Mouse (Mus musculus) heart, adult 8-10 months (tissue): Measurements from ENCODE around the gene Hoxa13. TPM values are rescaled to one million over a fixed set of nuclear protein-coding genes. Genes with fewer than 3 reads are reported as not detected.

ENCODE experiments used
- DNase-seq: peaks from one replicate; pipeline ENCODE4 v3.0.0; 2022; ENCODE audit warnings: low spot score
- total RNA-seq, 4 experiments: library from RNA; stranded (reverse); gene quantifications; 2 replicates each; pipeline ENCODE4 v1.2.4; 2022

Hoxa13 gene
- total RNA-seq, 4 experiments from 2014 or later: not detected

GRCm38 (mm10) chr6:52270494-52271480, 10.1 kb upstream of the Hoxa13 start:
- peak; percentile 52 for DNase-seq

DNA sequence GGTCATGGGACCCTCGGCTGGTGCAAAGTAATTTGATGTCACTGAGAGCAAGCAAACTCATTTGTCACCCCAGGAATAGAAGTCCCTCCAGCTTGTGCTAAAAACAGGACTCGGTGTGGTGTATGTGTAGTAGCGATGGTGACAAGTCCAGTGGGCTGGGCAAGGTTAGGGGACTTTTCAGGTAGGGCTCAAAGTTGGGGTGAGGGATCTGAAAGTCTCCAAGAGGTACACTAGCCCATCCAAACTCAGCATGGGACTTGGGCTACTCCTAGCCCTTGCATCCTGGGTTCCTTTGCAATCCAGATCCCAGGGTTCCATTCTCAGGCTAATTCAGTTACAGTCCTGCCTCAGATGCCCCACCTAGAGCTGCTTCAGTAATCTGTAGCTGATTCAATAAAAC, 8.1 kb upstream of the Hoxa13 start:
- no peak for DNase-seq

GRCm38 (mm10) chr6:52268341-52268740, 7.7 kb upstream of the Hoxa13 start:
- no peak for DNase-seq

DNA sequence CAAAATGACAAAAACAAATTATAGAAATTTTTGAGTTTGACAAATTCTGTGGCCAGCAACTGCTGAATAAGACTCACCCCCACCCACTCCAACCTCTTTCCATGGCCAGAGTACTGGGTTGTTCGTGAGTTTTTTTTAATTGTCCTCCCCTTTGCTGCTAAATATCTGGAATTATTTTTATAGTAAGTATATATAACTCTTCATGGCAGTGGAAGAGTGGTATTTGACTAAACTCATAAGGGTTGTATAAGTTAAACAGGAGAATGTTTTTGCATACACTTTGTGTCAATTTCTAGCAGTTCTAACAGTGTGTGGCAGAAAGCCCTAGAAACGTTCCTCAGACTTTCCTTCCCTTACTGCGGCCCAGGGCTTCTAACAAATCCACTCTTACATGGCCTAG, 7.0 kb upstream of the Hoxa13 start:
- no peak for DNase-seq

GRCm38 (mm10) chr6:52267221-52267620, 6.5 kb upstream of the Hoxa13 start:
- no peak for DNase-seq

DNA sequence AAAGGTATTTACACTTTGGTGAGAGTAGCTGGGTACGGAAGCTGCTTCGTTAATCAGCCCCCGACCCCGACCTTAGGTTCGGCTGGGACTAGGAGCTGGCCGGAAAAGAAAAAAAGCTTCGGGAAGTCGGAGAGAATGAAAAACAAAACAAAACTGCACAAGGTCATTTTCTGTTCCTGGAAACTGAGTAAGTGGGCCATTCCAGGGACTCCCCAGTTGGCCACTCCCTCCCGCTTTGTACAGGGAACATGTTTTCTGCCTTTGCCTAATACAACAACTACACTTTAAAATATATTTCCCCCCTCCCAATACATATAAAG, 5.9 kb upstream of the Hoxa13 start:
- no peak for DNase-seq

DNA sequence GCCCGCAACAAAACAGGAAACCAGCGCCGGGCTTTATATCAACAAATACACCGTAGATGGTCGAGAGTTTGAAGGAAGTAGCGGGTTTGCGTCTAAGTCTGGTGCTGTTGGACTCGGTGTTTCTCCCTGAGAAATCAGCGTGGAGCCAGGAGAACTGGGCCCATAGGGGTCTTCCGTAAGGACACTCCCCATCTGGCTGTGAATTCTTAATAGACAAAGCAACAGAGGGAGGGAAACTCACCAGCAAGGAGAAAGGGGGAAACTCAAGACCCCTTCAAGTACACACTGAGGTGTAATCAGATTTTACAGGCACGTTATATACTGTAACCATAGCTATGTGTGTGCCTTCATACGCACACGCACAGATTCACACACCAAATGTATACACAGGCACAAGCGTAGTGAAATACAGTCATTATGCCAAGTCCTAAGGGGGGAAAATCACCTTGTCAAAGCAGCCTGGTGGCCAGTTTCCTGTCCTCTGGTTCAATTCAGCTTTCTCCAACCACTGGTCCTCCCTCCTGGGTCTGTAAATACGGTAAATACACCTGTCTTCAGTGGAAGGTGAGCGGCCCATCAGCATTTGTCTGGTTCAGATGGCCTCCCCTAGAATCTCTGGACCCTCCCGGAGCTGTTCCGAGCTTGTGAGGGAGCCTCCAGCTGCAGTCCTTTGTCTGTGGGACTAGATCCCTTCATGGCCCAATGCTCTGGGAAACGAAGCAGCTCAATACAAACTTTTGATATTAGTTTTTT, 5.4 kb upstream of the Hoxa13 start:
- no peak for DNase-seq

DNA sequence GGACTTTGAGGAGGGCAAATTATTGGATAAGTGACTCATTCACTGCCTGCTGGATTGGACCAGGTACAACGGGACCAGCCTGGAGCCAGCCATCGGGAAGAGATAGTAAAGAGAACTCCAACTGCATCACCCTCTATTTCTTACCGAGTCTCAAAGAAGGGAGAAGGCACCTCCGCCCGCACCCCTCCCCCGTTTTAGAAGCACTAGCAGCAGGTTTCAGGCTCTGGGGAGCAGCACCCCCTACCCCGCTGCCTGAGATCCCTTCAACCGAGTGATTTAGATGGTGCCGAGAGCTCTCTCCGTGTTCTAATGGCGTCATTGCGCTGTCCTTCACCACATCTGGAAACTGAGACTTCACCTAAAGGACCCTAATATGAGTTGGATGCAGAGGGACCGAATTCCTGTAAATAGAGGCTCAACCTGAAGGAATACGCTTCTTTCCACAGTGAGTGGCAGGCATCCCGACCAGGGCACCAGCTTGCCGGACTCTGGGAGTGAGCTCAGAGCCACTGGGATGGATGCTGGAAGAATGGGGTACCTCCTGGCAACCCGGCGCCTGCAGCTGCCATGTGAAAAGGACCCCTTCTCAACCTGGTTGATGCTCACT, 4.7 kb upstream of the Hoxa13 start:
- DNase-seq: no peak

- DNase-seq: no peak
These were observed 3.6 kb upstream of the Hoxa13 start for GRCm38 (mm10) chr6:52264106-52264790.

GRCm38 (mm10) chr6:52263321-52263585, 2.6 kb upstream of the Hoxa13 start:
- no peak for DNase-seq

DNA sequence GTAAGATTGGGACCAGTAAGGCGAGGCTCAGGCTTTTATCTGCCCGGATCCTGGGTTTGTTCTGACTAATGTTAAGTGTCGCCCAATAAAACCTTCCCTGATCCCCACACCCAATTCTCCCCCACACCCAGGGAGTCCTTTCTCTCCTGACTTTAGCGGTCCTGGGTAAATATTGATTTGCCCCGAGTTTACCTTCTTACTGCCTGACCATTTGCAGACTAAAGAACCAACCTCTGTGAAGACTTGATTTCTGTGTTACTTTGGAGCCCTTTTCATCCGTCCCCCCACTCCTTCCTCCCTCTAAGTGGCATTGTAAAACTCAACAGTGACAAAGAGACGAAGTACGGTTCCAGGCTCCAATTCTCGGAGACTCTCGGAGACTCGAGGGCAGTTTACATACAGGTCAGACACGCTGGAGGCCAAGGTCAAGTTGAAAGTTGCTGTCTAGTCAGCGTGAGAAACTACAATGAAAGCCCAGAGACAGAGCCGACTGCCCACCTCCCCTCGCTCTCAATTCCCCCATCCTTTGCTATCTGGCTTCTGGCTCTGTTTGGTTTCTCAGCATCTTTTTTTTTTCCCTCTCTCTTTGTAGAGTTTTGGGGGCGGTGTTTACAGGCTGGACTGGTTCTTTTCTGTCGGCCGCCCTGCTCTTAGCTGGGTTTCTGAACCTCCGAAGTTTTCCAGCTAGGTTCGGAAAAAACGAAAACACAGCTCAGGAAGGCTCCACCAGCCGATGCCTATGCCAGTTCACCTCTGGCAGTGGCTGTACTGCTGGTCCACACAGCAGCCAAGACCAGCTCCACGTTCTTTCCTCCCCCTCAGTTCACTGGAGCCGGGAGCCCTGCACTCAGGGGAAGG, 2.0 kb upstream of the Hoxa13 start:
- DNase-seq: no peak

DNA sequence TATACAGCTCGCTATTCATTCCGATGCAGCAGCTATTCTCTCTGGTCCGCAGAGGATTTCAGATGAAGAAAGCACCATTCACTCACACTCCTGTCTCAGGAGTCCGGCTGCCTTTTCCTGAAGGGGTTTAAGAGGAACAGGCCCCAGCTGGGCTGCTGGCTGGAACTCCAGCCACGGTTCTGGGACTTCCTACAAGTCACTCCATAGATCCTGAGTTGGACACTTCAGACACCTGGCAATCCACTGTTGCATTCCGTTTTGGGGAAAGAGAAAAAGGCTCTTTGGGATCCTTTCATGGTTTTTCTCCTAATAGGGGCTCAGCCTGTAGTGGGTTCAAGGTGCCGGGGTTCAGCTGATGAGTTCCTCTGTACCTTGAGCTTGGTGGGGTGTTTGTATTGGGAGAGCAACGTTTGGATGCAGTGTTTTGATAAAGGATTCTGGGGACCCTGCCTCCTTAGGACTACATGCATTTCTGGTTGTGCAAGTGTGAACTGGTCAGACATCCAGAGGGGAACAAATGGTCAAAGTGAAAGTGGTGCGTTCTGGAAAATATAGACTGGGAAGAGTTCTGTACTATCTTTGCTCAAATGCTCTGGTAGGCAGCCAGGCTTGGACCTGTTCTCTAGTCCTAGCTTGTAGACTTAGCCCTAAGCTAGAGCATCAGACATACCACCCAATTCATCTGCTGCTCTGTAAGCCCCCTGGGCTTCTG, 1.2 kb upstream of the Hoxa13 start:
- DNase-seq: no peak

GRCm38 (mm10) chr6:52259811-52260261, 844 bp downstream of the Hoxa13 start:
- DNase-seq: no peak

DNA sequence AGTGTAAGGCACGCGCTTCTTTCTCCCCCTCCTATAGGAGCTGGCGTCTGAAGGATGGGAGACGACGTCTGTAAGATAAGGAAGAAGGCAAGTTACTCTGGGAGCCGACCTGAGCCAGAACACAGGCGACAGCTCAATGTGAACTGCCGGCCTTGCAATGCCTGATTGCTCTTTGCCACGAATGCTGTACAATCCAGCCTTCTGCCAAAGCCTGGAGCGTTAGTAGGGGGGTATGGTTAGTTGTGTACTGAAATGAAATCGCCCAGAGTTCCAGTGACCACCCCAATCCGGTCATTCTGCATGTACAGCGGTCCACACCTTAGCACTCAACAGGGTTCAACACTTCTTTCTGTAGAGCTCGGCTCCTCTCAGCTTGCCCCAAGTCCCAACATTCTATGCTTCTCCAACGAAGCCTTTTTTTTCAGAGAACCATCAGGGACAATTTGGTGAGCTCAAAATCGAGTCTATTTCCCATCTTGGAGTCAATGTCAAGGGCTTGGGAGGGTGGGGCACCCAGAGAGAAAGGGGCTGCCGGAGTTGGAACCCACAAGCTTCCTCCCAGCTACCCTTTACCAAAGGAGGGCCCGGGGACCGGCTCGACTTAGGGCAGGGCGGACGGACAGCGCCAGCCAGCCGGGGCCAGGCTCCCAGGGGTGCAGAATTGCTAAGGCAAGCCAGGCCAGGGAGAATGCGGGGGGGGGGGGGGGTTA, 1.4 kb downstream of the Hoxa13 start:
- DNase-seq: no peak

DNA sequence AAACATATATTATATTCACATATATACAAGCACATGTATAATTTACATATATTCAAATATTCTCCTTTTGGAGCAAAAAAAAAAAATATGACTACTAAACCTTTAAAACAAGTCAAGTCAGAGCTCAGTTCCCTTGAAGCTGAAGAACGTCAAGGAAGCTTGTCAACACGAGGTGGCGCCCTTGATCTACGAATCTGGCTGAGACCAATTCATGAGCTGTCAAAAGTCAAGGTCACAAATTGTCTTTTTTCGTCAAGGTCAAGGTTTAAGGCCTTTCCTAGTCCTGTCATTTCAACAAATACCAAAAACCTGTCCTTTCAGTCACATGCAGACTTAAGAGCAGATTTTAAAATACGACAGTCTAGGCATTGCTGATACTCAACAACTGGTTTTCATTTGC, 3.7 kb downstream of the Hoxa13 start:
- peak; percentile 85 for DNase-seq

- DNase-seq: no peak
These were observed 6.9 kb downstream of the Hoxa13 start for GRCm38 (mm10) chr6:52253511-52254500.

DNA sequence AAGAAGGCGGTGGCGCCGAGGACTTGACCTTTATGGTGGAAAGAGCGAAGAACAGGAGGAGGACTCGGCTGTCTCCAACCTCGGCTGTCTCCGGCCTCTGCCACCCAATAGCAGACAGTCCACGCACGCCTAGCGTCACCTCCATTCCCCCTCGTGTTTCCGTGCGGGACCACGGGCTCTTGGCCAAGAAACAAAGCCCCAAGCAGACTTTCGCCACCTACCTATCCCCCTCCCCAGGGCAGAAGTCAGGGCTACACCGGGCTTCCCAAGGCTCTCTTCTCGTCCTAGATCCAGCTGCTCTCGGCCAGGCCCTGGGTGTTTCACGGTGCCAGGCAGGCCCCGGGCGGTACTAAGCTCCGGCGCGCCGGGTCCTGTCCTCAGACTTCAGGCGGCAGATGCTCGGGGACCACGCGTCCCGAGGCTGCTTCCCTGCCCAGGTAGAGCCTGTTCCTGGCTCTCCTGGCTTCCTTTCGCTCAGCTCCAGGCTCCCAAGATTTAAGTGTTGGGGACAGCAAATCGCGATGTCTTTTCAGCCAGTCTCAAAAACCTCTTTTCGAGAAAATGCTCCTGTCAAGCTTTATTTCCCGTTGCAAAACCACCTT, 7.8 kb downstream of the Hoxa13 start:
- DNase-seq: no peak
